Mouse (Mus musculus): ENCODE results near the gene Tubg2.

The Tubg2 gene

DNA sequence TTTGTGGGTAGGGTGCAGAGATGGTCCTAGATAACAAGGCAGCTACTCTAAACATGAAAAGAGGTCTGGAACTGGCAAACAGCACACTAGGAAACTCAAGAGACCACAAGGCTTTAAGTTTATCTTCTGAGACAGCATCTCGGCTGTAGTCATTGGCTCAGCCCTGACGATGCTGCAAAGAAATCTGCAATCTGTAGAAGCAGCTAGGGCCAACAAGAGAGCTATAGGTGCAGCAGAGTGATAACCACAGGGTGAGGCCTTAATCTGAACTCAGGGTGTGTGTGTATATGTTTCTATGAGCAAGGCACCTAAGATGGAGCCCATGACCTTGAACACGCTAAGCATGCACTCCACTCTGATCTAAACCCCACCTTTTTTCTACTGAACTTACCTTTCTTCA, 43.8 kb downstream of the Tubg2 start:
- no peak for DNase-seq

- DNase-seq, result peak; percentile 72
These were observed 45.3 kb downstream of the Tubg2 start for GRCm38 (mm10) chr11:101200986-101201385.
